Mouse (Mus musculus) brown adipose tissue, adult 24 weeks (tissue): ENCODE data around the gene Dnah17. TPM values are rescaled to one million over a fixed set of nuclear protein-coding genes. Genes with fewer than 3 reads are reported as not detected.

Experiments used
- H3K27ac ChIP-seq: fragments of 200-500 bp; replicated peaks from 2 replicates; pipeline ENCODE4 v1.5.1; 2012; ENCODE audit warnings: low read depth, mild to moderate bottlenecking, low read length
- H3K4me1 ChIP-seq: fragments of 200-500 bp; 2 replicates; pipeline ENCODE4 v1.6.1; 2012; ENCODE audit warnings: low read length, mixed read lengths; ENCODE audit not compliant: control insufficient read depth, insufficient read depth, insufficient read length
- H3K4me3 ChIP-seq: fragments of 200-500 bp; 2 replicates; pipeline ENCODE4 v1.5.1; 2012; ENCODE audit warnings: low read depth, mild to moderate bottlenecking, low read length, moderate library complexity; ENCODE audit not compliant: insufficient read depth
- polyA plus RNA-seq: library from polyadenylated mRNA; stranded (reverse); fragments of >200 nt; gene quantifications from 2 replicates; pipeline ENCODE4 v1.2.4, GENCODE M21; 2012; ENCODE audit not compliant: missing spikeins, insufficient read depth, insufficient read length

Dnah17 gene
- polyA plus RNA-seq, result not detected in 2 replicates

GRCm38 (mm10) chr11:118130534-118130933, at the start of gene Dnah17:
Gene Dnah17 (minus strand): TSS chr11:118130634.
- peak within 1 kb of the TSS; percentile 90 for H3K27ac ChIP-seq
- H3K4me1 ChIP-seq, result peaks cover 18% of the 10 kb centered on the region
- peak within 1 kb of the TSS; percentile 46 for H3K4me3 ChIP-seq

DNA sequence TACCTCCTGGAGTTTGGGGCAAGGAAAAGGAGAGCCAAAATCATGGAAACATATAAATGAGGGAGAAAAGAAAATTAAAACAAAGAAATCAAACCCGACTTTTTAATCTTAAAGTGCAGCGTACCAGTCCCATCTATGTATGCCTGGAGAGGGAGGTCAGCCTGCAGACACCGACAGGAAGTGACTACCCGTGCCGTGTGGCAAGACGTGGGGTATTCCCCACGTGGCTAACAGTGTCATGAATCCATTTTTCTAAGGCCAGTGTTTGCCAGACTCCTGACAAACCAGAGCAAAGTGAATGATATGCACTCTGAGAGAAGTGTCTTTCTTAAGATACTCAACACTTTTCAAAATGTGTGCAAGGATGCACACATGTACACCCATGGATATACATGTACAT, 49.8 kb upstream of the Dnah17 start:
- H3K27ac ChIP-seq, result no peak overlapping the region
- H3K4me1 ChIP-seq, result peaks cover 9% of the 10 kb centered on the region
- no peak overlapping the region for H3K4me3 ChIP-seq

DNA sequence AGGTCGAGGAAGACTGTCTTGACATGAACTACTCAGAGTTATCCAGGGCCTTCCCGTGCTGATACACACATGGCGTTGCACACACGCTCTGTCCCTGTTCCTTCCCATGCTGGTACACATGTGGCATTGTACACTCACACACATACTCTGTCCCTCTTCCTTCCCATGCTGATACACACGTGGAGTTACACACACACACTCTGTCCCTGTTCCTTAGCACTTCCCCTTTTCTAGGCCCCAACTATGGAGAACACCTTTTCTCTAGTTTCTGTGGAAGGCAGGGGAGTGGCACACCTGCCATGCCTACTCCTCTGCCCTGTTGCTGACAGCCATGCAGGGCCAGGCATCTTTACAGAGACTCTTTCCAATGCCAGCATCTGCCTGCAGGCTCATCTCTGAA, 47.8 kb upstream of the Dnah17 start:
- H3K27ac ChIP-seq, result no peak overlapping the region
- no peaks in the 10 kb centered on the region for H3K4me1 ChIP-seq
- H3K4me3 ChIP-seq, result no peak overlapping the region

- H3K4me3 ChIP-seq, result no peak overlapping the region
- no peak overlapping the region for H3K27ac ChIP-seq
- H3K4me1 ChIP-seq, result peaks cover 17% of the 10 kb centered on the region
These were observed 44.3 kb upstream of the Dnah17 start for GRCm38 (mm10) chr11:118174752-118175151.

DNA sequence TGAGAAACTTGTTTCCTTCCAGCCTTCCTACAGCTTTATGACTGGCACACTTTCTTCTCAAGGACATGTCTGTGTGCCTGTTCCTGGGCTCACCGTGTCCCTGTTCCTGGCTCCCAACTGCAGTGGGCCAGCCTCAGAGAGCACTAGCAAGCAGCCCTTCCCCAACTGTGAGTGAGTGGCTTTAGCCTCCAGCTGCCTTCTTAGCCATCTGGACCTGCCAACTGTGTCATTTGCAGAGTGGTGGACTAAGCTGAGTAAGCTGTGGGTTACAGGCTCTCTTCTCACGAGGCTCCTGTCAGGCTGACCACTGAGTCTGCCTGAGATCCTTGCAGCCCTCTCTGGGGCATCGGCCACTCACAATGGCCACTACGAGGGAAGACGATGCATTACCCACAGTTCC, 42.3 kb upstream of the Dnah17 start:
- Histone ChIP-seq H3K4me3 (no peak overlapping the region), H3K4me1 (peaks cover 18% of the 10 kb centered on the region), H3K27ac (peak overlapping the region; percentile 37)

DNA sequence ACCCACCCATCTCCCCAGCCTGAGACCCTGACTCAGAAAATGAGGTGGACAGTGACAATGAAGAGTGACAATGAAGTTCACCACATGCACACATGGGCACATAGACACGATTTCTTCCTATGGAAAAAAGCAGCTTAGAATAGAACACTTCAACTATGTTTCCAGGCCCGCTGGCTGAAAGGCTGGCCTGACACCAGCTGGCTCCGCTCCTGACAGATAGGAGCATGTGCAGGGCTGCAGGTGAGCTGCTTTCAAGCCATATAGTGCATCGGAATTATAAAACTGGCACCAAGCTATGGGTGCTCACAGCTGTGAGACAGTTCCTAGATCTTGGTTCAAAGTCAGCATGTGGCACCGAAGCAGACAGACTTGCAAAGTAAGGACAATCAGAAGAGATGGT, 39.9 kb upstream of the Dnah17 start:
- no peak overlapping the region for H3K4me3 ChIP-seq
- H3K27ac ChIP-seq, result peak overlapping the region; percentile 70
- H3K4me1 ChIP-seq, result peaks cover 18% of the 10 kb centered on the region

DNA sequence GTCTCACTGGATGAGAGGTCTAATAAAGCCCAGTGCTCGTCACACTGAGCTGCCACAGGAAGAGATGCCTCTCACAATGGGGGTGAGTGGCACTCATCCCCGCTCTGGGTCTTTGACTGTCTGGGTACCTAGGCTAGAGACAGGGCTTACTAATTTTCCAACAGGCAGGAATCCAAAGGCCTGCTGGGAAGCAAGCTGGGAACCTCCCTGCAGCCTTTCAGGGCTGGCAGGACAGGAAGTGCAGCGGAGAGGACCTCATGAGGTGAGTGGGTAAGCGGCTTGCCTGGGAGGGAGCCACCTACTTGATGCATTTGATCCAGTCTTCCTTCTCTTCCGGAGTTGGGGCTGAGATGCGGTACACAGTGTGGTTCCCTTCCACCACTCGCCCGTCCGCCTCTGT, 38.3 kb upstream of the Dnah17 start:
- Histone ChIP-seq H3K27ac (0 out of 2 replicates have a peak overlapping the region, but pooled peaks have one; percentile 17), H3K4me3 (no peak overlapping the region), H3K4me1 (peaks cover 18% of the 10 kb centered on the region)

- H3K27ac ChIP-seq, result no peak overlapping the region
- H3K4me3 ChIP-seq, result no peak overlapping the region
- peaks cover 11% of the 10 kb centered on the region for H3K4me1 ChIP-seq
These were observed 36.2 kb upstream of the Dnah17 start for GRCm38 (mm10) chr11:118166626-118167025.

DNA sequence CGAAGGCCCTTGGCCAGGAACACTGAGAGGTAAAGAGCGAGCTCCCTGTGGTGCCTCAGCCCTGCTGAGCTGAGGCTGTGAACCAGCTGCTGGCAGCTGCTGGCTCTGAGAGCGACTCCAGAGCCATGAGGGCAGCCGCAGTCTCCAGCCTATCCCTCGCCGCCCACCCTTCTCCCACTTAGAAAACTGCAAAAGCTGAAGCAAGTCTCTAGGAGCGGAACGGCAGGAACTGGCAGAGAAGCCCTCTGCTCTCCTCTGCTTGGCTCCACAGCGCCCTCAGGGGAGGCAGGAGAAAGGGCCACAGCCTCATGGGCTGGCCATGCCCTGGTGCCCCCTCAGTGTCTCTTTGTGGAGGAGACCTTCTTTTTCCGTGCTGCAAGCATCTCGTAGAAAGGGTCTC, 35.2 kb upstream of the Dnah17 start:
- no peak overlapping the region for H3K4me3 ChIP-seq
- peaks cover 7% of the 10 kb centered on the region; the same call in 1 of the 2 replicates for H3K4me1 ChIP-seq

GRCm38 (mm10) chr11:118164566-118164965, 34.1 kb upstream of the Dnah17 start:
- Histone ChIP-seq H3K4me1 (0 out of 2 replicates have a peak, but pooled peaks cover 1% of the 10 kb centered on the region), H3K27ac (no peak overlapping the region), H3K4me3 (no peak overlapping the region)

More for the DNA sequence above, 35.2 kb upstream of the Dnah17 start:
- H3K27ac ChIP-seq, result no peak overlapping the region

- Histone ChIP-seq H3K4me3 (no peak overlapping the region), H3K27ac (no peak overlapping the region), H3K4me1 (no peaks in the 10 kb centered on the region)
These were observed 31.8 kb upstream of the Dnah17 start for GRCm38 (mm10) chr11:118162245-118162644.

DNA sequence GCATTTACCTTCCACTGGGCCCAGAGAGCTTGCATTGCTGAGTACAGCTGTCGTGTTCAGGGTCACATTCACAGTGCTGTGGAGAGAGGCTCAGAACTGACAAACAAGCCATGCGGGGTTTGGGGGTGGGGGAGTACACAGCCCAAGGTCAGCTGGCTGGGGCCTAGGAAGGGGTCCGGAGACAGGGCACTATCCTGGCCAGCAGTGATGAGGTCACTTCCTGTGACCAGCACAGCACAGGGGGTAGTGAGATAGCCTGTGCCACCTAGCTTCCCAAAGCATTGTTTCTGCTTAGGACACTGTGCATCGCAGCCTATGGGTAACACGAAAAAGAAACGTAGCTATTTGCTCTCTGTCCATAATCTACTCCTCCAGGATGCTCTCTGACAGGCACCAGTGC, 30.8 kb upstream of the Dnah17 start:
- no peak overlapping the region for H3K4me3 ChIP-seq
- H3K4me1 ChIP-seq, result no peaks in the 10 kb centered on the region
- H3K27ac ChIP-seq, result no peak overlapping the region

GRCm38 (mm10) chr11:118160763-118161162, 30.3 kb upstream of the Dnah17 start:
- H3K27ac ChIP-seq, result no peak overlapping the region
- H3K4me3 ChIP-seq, result no peak overlapping the region

GRCm38 (mm10) chr11:118158753-118159152, 28.3 kb upstream of the Dnah17 start:
- Histone ChIP-seq H3K4me3 (no peak overlapping the region), H3K27ac (no peak overlapping the region), H3K4me1 (no peaks in the 10 kb centered on the region)

More at GRCm38 (mm10) chr11:118160763-118161162, 30.3 kb upstream of the Dnah17 start:
- H3K4me1 ChIP-seq, result no peaks in the 10 kb centered on the region

DNA sequence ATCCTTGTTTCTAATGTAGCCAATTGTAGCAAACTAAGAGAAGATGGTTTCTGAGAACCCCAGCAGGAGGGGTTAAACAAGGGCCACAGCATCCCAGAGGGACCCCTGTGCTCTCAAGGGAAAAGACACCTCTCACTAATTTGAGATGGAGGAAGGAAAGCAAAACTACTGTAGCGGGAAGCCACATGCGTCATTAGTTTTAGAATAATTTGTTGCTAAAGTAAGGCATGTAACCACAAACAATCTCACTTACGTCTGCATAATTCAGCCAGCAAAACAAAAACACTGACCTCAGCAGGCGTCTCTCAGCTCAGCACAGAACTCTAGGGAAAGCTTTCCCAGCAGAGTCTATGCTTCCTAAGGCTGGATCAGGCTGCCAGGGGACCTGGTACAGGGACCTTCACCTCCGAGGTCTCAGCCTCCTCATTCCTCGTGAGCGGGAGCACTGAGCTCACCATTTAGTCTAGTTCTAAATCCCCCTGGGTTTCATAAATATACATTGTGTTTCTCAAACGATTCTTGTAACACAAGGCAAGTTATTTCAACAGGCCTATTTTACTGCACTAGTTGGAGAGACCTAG, 26.1 kb upstream of the Dnah17 start:
- H3K4me3 ChIP-seq, result no peak overlapping the region
- no peaks in the 10 kb centered on the region for H3K4me1 ChIP-seq
- H3K27ac ChIP-seq, result peak overlapping the region; percentile 56; the same call in 1 of the 2 replicates

DNA sequence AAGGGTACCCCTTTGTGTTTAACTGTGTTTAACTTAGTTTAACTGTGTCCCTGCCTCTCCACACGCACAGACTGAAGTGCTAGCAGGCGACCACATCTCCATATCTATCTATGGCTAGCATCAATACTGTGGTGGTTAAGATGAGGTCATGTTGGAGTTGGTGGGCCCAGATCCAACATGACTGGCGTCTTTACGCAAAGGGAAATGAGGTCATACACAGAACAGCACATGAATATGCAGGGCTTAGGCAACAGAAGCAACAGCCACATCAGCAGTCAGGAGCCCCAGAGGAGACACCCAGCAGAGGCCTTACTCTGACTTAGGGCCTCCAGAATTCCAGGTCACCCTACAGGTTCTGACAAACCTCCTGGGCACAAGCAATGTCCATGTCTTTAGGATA, 22.5 kb upstream of the Dnah17 start:
- no peak overlapping the region; the same call in 1 of the 2 replicates for H3K27ac ChIP-seq
- H3K4me1 ChIP-seq, result 0 out of 2 replicates have a peak, but pooled peaks cover 3% of the 10 kb centered on the region
- no peak overlapping the region for H3K4me3 ChIP-seq
